Mouse (Mus musculus): ENCODE measurements around the gene Spata3.
"Not testable (repeated sequence)": the region's sequence is repeated elsewhere in the genome, so short reads cannot be mapped to it uniquely, and the experiment has no call there.

Spata3 gene

GRCm38 (mm10) chr1:86016516-86016915 lies at the start of gene Spata3:
Spata3 (plus strand) TSS chr1:86016816.
- no peak for DNase-seq (ENCODE audit: low read depth, low spot score)

GRCm38 (mm10) chr1:85969081-85969480 lies 47.5 kb upstream of the Spata3 start:
- no peak for DNase-seq (ENCODE audit: low read depth, low spot score)

GRCm38 (mm10) chr1:85969519-85969918 lies 47.1 kb upstream of the Spata3 start:
- DNase-seq (ENCODE audit: low read depth, low spot score): no peak

- no peak for DNase-seq (ENCODE audit: low read depth, low spot score)
Measured at GRCm38 (mm10) chr1:85971070-85971469, 45.5 kb upstream of the Spata3 start.

- DNase-seq (ENCODE audit: low read depth, low spot score): no peak
Measured at GRCm38 (mm10) chr1:85972341-85972740, 44.3 kb upstream of the Spata3 start.

- no peak for DNase-seq (ENCODE audit: low read depth, low spot score)
Measured at GRCm38 (mm10) chr1:85973468-85973877, 43.1 kb upstream of the Spata3 start.

- DNase-seq (ENCODE audit: low read depth, low spot score): no peak
Measured at GRCm38 (mm10) chr1:85977709-85978108, 38.9 kb upstream of the Spata3 start.

- DNase-seq (ENCODE audit: low read depth, low spot score): no peak
Measured at GRCm38 (mm10) chr1:85981738-85982357, 34.8 kb upstream of the Spata3 start.

- no peak for DNase-seq (ENCODE audit: low read depth, low spot score)
Measured at GRCm38 (mm10) chr1:85985784-85986183, 30.8 kb upstream of the Spata3 start.

GRCm38 (mm10) chr1:85988351-85988750 lies 28.3 kb upstream of the Spata3 start:
- no peak for DNase-seq (ENCODE audit: low read depth, low spot score)

- DNase-seq (ENCODE audit: low read depth, low spot score): not testable (repeated sequence)
Measured at GRCm38 (mm10) chr1:85988882-85989281, 27.7 kb upstream of the Spata3 start.

- no peak for DNase-seq (ENCODE audit: low read depth, low spot score)
Measured at GRCm38 (mm10) chr1:85992175-85992574, 24.4 kb upstream of the Spata3 start.

- no peak for DNase-seq (ENCODE audit: low read depth, low spot score)
Measured at GRCm38 (mm10) chr1:85993541-85993940, 23.1 kb upstream of the Spata3 start.

GRCm38 (mm10) chr1:85997221-85997620 lies 19.4 kb upstream of the Spata3 start:
- no peak for DNase-seq (ENCODE audit: low read depth, low spot score)

GRCm38 (mm10) chr1:85998012-85998411 lies 18.6 kb upstream of the Spata3 start:
- DNase-seq (ENCODE audit: low read depth, low spot score): no peak

- DNase-seq (ENCODE audit: low read depth, low spot score): no peak
Measured at GRCm38 (mm10) chr1:85999853-86000570, 16.6 kb upstream of the Spata3 start.

GRCm38 (mm10) chr1:86005540-86005939 lies 11.1 kb upstream of the Spata3 start:
- no peak for DNase-seq (ENCODE audit: low read depth, low spot score)

GRCm38 (mm10) chr1:86006040-86006439 lies 10.6 kb upstream of the Spata3 start:
- DNase-seq (ENCODE audit: low read depth, low spot score): no peak

- peak; percentile 39 for DNase-seq (ENCODE audit: low read depth, low spot score)
Measured at GRCm38 (mm10) chr1:86007778-86008177, 8.8 kb upstream of the Spata3 start.

- DNase-seq (ENCODE audit: low read depth, low spot score): not testable (repeated sequence)
Measured at GRCm38 (mm10) chr1:86015758-86016157, 858 bp upstream of the Spata3 start.

- DNase-seq (ENCODE audit: low read depth, low spot score): no peak
Measured at GRCm38 (mm10) chr1:86018235-86019055, 1.8 kb downstream of the Spata3 start.

- DNase-seq (ENCODE audit: low read depth, low spot score): no peak
Measured at GRCm38 (mm10) chr1:86021365-86021989, 4.9 kb downstream of the Spata3 start.
